Mouse (Mus musculus): ENCODE measurements around the gene Keg1.
"Not testable (repeated sequence)": the region's sequence is repeated elsewhere in the genome, so short reads cannot be mapped to it uniquely, and the experiment has no call there.

The Keg1 gene

GRCm38 (mm10) chr19:12695590-12695989 is at the start of gene Keg1:
Gene Keg1 (plus strand): TSS chr19:12695786.
- in situ Hi-C loops (cut with MboI, MseI) = no loop called here

DNA sequence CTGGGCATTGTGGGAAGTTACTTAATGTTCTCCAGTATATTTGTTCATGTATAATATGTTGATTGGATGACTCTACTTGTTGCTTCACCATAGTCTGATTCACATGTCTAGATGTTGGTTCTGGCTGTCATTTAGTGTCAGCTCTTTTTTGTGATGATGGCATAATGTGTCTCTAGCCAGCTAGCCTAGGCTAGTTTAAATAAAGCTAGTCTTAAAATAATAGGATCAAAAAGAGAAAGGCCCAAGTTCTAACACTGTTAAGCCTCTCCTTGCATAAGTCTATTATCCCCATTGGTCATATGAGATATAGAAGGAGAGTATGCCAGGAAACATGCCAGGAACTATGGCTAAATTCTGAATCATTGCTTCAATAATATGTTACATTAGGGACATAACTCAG is 46.1 kb upstream of the Keg1 start:
- in situ Hi-C loops (cut with MboI, MseI) = no loop called here

DNA sequence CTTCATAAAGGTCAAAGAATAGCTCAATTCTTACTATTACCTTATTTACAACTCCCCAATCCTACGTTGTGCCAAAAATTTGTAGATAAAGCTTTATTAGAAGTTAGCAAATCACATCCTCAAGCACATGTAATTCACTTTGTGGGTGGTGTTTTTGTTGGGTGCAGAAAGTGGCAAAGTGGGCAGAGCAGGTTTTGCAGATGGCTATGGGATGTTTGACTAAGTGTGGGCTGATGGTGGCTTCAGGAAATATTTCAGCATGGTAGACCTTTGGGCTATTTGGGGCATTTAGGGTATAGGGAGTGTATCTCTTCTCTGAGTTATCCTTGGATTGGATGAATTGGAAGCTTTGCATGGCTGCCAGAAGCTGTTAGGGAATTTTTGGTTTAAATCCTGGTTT is 29.4 kb upstream of the Keg1 start:
- in situ Hi-C loops (cut with MboI, MseI) = no loop called here

DNA sequence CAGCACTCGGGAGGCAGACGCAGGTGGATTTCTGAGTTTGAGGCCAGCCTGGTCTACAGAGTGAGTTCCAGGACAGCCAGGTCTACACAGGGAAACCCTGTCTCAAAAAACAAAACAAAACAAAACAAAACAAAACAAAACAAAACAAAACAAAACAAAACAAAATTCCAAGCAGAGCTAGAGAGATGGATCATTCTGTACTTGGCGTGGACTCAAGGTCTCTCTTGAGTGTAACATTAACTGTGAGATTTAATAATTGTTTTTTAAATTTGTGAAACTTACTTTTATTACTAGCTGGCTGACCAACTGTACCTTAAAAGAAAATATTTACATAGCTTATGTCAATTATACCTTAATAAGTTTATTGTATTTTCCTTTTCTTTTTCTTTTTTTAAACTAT is 27.0 kb upstream of the Keg1 start:
- in situ Hi-C loops (cut with MboI, MseI) = not testable (repeated sequence)

DNA sequence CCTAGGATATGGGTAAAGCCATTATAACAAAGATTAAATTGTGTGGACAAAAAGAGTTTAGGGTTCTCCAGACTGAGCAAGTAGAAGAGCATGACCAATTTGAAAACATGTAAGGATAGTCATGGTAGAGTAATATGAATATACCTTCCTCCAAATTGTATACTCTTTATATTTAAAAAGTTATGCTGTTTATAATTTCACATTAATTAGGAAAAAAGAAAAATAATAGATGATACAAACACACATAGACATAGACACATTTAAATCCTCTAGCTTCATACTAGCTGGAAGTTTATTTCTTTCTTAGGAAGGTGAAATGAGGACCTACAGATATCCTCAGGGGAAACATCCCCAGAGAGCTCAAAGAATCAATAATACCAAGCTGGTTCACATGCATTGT is 25.4 kb upstream of the Keg1 start, which contains the start of gene Olfr1442:
Gene Olfr1442, plus strand, starts transcription at position 301 of the 400 bp plus-strand sequence.
- in situ Hi-C loops (cut with MboI, MseI) = no loop called here

DNA sequence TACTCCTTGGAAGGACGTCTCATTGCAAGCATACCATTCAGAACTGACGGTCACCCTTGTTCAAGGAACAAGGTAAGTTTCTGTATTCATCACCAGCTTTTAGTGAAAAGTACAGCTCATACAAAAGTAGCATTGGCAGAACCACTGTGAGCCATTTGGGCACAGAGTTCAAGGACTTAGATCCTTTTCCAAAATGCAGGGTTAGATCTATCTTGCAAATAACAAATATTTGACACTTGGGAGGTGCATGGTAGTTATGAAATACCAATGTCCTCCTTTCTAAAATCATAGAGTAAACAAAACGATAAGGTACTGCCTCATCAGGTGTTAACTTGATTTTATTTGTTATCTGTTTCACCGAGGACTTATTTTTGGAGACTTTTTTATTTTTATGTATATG is 24.5 kb upstream of the Keg1 start:
- in situ Hi-C loops (cut with MboI, MseI) = no loop called here

DNA sequence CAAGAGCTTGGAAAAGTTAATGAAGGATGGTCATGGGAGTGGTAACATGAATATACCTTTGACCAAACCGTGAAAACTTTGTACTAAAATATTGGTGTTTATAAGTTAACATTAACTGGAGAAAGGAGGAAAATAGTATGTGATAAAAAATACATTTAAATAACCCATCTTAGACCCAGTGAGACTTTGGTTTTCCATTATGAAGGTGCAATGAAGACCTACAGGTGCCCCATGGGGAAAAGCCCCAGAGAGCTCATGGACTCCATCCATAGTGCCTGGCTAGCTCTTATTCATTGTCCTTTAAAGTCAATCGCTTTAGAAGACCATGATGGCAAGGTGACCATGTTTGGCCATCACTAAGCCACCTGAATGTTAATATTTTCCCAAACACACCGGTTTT is 17.8 kb upstream of the Keg1 start, which contains the start of gene Olfr1443:
Gene Olfr1443, plus strand, starts transcription at position 301 of the 400 bp plus-strand sequence.
- in situ Hi-C loops (cut with MboI, MseI) = no loop called here

DNA sequence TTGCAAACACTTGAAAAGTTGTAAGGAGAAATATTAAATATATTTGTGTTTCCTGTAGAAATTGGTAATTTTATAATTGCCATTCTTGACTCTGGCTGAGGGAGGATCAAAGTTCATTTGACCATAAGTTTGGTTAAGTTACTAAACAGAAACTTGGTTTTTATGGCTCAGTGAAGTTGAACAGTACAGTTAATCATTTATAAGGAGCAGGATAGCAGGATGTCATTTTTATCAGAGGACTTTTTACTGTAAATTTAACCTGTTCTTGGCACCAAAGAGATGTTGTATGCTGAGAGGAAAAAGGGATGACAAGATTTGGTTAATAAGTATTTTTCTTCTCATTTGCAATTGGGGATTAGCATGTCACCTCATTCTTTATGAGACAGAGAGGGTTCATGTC is 10.9 kb upstream of the Keg1 start:
- in situ Hi-C loops (cut with MboI, MseI) = no loop called here

DNA sequence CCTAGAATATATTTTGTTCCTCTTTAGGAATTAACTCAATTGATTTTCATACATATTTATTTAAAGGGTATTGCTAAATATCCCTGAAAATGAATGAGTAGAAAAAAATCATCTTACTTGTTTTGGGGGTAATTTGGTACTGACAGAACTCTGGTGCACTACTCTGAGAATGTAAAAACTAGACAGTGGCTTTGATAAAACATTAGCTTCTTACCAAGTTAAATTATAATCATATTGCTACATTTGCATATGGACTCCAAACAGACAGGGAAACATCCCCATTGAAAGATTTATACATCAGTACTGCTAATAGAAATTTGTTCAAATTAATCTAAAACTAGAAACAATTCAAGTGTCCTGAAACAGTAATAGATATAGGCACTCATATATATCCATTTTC is 10.4 kb upstream of the Keg1 start:
- in situ Hi-C loops (cut with MboI, MseI) = no loop called here

- in situ Hi-C loops (cut with MboI, MseI) = no loop called here
These were observed 635 bp downstream of the Keg1 start for GRCm38 (mm10) chr19:12696221-12696620.

GRCm38 (mm10) chr19:12708458-12708857 is 12.9 kb downstream of the Keg1 start:
- in situ Hi-C loops (cut with MboI, MseI) = no loop called here

DNA sequence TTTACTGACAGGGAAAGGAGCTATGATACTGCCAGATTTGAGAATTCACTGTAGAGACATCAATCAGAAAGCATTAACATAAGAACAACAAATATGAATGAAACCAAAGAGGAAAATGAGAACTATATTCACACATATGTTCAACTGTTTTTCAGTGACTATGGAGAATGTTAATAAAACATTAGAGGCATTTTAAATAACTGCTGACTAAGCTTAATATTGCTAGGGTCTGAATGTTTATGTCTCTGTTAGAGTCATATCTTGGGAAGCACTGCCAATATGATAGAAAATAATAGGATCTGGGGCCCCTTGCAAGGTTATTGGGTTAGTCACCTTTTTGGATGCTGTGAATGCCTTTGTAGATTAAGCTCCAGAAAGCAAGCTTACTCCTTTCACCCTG is 13.4 kb downstream of the Keg1 start:
- in situ Hi-C loops (cut with MboI, MseI) = no loop called here

DNA sequence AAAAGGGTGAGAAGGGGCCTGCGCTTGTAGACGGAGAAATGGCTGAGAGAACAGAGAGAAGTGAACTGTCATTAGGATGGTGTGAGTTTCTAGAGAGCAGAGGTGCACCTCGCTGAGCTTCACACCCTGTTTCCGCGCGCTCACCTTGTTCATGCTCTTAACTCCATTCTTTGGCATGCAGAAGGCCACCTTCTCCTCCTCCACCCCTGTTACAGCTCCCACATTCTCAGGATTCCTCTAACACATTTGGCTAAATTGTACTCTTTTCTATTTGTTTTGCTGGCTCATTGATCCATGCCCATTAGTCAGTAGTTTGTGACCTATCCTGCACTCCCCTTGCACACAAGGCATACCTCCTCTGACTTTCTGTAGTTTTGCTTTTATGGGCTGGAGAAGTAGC is 23.6 kb downstream of the Keg1 start:
- in situ Hi-C loops (cut with MboI, MseI) = no loop called here

GRCm38 (mm10) chr19:12720463-12720862 is 24.9 kb downstream of the Keg1 start:
- in situ Hi-C loops (cut with MboI, MseI) = no loop called here

DNA sequence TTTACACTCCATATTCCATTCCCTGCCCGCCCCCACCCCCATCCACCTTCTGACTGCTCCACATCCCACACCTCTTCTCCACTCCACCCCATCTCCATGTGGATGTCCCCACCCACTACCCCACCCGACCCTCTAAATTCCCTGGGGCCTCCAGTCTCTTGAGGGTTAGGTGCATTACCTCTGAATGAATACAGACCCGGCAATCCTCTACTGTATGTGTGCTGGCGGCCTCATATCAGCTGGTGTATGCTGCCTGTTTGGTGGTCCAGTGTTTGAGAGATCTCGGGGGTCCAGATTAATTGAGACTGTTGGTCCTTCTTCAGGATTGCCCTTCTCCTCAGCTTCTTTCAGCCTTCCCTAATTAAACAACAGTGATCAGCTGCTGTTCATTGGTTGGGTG is 25.3 kb downstream of the Keg1 start:
- in situ Hi-C loops (cut with MboI, MseI) = not testable (repeated sequence)

- in situ Hi-C loops (cut with MboI, MseI) = not testable (repeated sequence)
These were observed 26.0 kb downstream of the Keg1 start for GRCm38 (mm10) chr19:12721596-12721995.

DNA sequence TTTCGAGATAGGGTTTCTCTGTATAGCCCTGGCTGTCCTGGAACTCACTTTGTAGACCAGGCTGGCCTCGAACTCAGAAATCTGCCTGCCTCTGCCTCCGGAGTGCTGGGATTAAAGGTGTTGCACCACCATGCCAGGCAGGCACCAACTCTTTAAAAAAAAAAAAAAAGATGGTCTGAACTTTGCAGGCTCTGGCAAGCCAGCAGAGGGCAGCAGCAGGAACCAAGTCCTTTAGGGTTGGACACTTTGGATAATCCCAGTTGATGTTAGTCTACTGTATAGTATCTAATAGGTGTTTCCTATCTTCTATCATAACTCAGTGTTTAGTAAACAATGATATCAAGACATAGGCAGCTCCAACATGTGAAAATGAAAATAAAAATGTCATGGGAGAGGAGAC is 26.7 kb downstream of the Keg1 start:
- in situ Hi-C loops (cut with MboI, MseI) = no loop called here

DNA sequence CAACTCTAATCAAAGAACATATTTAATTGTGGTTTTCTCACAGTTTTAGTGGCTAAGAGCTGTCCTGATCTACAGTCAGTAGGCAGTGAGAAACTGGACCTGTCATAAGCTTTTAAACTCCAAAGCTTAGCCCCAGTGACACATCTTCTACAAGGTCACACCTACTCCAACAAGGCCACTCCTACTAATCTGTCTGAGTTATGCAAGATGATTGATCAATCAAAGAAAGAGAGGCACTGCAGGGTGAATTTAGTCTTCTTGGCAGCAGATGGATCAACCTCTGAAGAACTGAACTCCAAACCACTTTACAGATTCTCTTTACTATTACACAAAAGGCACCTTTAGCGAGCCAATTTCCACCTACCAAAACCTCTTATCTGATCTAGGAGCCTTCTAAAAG is 30.3 kb downstream of the Keg1 start:
- in situ Hi-C loops (cut with MboI, MseI) = no loop called here

- in situ Hi-C loops (cut with MboI, MseI) = no loop called here
These were observed 35.5 kb downstream of the Keg1 start for GRCm38 (mm10) chr19:12731036-12731435.

DNA sequence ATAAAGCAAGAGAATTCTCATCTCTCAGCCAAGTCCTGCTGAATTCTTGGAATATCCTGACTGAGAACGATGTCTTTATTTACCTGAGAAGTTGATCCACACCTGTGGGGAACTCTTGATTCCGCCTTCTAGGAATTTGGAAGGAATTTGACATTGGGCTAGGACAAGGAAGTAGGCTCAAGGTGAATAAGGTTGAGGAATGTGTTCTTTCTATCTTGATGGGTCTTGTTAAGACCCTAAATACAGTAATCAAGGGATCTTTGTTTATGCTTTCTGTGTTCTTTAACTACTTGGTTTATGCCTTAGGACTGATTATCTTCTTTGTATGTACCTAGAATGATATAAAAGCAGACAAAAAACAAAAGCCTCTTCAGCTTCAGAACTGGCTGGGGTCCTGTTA is 36.4 kb downstream of the Keg1 start:
- in situ Hi-C loops (cut with MboI, MseI) = no loop called here

DNA sequence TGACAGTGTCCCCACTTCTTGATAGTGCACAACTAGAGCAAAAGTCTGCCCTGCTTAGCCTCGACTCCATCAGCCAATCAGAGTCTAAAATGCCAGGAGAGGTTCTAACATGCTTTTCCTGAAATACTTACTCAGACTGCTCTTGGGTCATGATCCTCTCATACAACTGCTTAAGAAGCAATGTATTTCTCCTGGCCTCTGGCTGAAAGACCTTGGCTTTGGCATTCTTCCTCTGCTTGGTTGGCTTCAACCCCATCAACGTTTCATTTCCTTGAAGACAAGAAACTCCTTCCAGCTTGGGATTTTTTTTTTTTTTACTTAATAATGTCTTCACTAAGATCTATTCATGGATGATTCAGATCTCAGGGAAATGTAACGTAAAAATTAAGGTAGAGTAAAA is 60.7 kb downstream of the Keg1 start:
- in situ Hi-C loops (cut with MboI, MseI) = no loop called here

GRCm38 (mm10) chr19:12758936-12759478 is 63.4 kb downstream of the Keg1 start:
- in situ Hi-C loops (cut with MboI, MseI) = no loop called here

DNA sequence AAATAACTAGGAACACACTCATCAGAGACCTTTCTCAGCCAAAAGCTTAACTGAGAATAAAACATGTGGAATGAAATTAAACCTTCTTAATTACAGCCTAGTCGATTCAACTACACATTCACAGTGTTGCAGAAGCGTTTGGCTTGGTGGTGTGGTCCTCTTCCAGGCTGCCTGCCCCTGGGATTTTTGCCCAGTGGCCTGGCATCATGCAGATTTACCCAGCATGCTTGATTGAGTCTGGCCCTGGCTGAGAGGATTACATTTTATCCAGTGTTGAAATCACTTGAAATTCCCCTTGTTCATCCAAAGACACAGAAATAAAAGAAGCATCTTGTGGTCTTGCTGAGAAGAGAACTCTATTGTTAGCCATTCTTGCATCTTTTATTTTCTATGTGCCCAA is 64.1 kb downstream of the Keg1 start:
- in situ Hi-C loops (cut with MboI, MseI) = loop anchor here (5.0 kb wide), 1 partner anchor 63 kb away; no protein-coding TSS in a partner anchor
